Mouse (Mus musculus) forebrain, embryonic 16.5 days (tissue): ENCODE measurements around the gene Runx1. TPM values are rescaled to one million over a fixed set of nuclear protein-coding genes. Genes with fewer than 3 reads are reported as not detected.

Source experiments
- ATAC-seq: fragments of 200-750 bp; cut with Nextera tagmentation; 2 replicates; pipeline ENCODE4 v1.8.0; 2017; ENCODE audit warnings: mild to moderate bottlenecking, moderate library complexity
- H3K27ac ChIP-seq: fragments of 300-500 bp; sonication (generic); 2 replicates; pipeline ENCODE4 v1.5.1; 2014; ENCODE audit warnings: low read length, control low read depth
- H3K27me3 ChIP-seq: fragments of 300-500 bp; sonication (generic); replicated peaks from 2 replicates; pipeline ENCODE4 v1.6.1; 2014; ENCODE audit warnings: low read length; ENCODE audit not compliant: control insufficient read depth, insufficient read depth
- H3K36me3 ChIP-seq: fragments of 300-500 bp; sonication (generic); 2 replicates; pipeline ENCODE4 v1.6.1; 2014; ENCODE audit not compliant: control insufficient read depth, insufficient read depth
- H3K4me1 ChIP-seq: fragments of 300-500 bp; sonication (generic); replicated peaks from 2 replicates; pipeline ENCODE4 v1.6.1; 2014; ENCODE audit warnings: low read length; ENCODE audit not compliant: control insufficient read depth, insufficient read depth
- H3K4me2 ChIP-seq: fragments of 300-500 bp; sonication (generic); 2 replicates; pipeline ENCODE4 v1.6.1; 2014; ENCODE audit warnings: mild to moderate bottlenecking, low read length, control low read depth
- H3K4me3 ChIP-seq: fragments of 300-500 bp; sonication (generic); replicated peaks from 2 replicates; pipeline ENCODE4 v1.5.1; 2014; ENCODE audit warnings: mild to moderate bottlenecking, low read length, control low read depth
- H3K9ac ChIP-seq: fragments of 300-500 bp; sonication (generic); replicated peaks from 2 replicates; pipeline ENCODE4 v1.6.1; 2014; ENCODE audit warnings: low read depth, low read length, control low read depth
- H3K9me3 ChIP-seq: fragments of 300-500 bp; sonication (generic); 2 replicates; pipeline ENCODE4 v1.6.1; 2016; ENCODE audit warnings: low read length; ENCODE audit not compliant: control insufficient read depth
- WGBS: fragments of 180-500 bp; shearing (Covaris S2); extraction: QIAGEN DNeasy Blood & Tissue Kit; methylation state at CpG from one replicate; pipeline ENCODE4 v1.1.7; 2014; 5-methylcytosine and 5-hydroxymethylcytosine counted together
- polyA plus RNA-seq: library from polyadenylated mRNA; unstranded; fragments of >200 nt; fragmentation: Nextera tagmentation; extraction: Ambion mirVana; gene quantifications from 2 replicates; pipeline ENCODE4 v1.2.1, GENCODE M21; 2015

The Runx1 gene
- polyA plus RNA-seq, 1 experiment from 2014 or later, result 0.48 TPM

- Histone ChIP-seq H3K36me3 (no peaks in the 10 kb centered on the region), H3K4me2 (no peak overlapping the region)
- WGBS, result 69% methylated on average over 14 of the region's 14 CpGs
Observed at GRCm38 (mm10) chr16:92821938-92822629, 3.9 kb downstream of the Runx1 start.

GRCm38 (mm10) chr16:92821596-92821937 lies 4.4 kb downstream of the Runx1 start:
- H3K36me3 ChIP-seq, result no peaks in the 10 kb centered on the region
- no peaks in the 10 kb centered on the region for H3K27me3 ChIP-seq
- H3K4me2 ChIP-seq, result no peak overlapping the region
- WGBS, result 79% methylated on average over 5 of the region's 5 CpGs
- H3K9ac ChIP-seq, result no peak overlapping the region
- H3K4me3 ChIP-seq, result no peak overlapping the region
- no peaks in the 10 kb centered on the region for H3K9me3 ChIP-seq
- H3K27ac ChIP-seq, result no peak overlapping the region
- peaks cover 7% of the 10 kb centered on the region for H3K4me1 ChIP-seq
- no peak for ATAC-seq

More at GRCm38 (mm10) chr16:92821938-92822629, 3.9 kb downstream of the Runx1 start:
- ATAC-seq, result no peak
- no peaks in the 10 kb centered on the region for H3K9me3 ChIP-seq
- H3K4me1 ChIP-seq, result peaks cover 7% of the 10 kb centered on the region
- no peak overlapping the region for H3K27ac ChIP-seq
- no peak overlapping the region for H3K9ac ChIP-seq
- no peak overlapping the region for H3K4me3 ChIP-seq
- H3K27me3 ChIP-seq, result no peaks in the 10 kb centered on the region

- no peak overlapping the region for H3K4me3 ChIP-seq
- ATAC-seq, result no peak
- no peaks in the 10 kb centered on the region for H3K27me3 ChIP-seq
- no peaks in the 10 kb centered on the region for H3K36me3 ChIP-seq
- peaks cover 7% of the 10 kb centered on the region for H3K4me1 ChIP-seq
- H3K9me3 ChIP-seq, result no peaks in the 10 kb centered on the region
- H3K9ac ChIP-seq, result no peak overlapping the region
- H3K4me2 ChIP-seq, result no peak overlapping the region
- H3K27ac ChIP-seq, result no peak overlapping the region
- 89% methylated on average over 6 of the region's 6 CpGs for WGBS
Observed at GRCm38 (mm10) chr16:92820451-92820850, 5.5 kb downstream of the Runx1 start.

- Histone ChIP-seq H3K27ac (no peak overlapping the region), H3K4me2 (no peak overlapping the region), H3K4me3 (no peak overlapping the region), H3K9me3 (no peaks in the 10 kb centered on the region), H3K36me3 (no peaks in the 10 kb centered on the region), H3K27me3 (no peaks in the 10 kb centered on the region), H3K9ac (no peak overlapping the region), H3K4me1 (peaks cover 7% of the 10 kb centered on the region)
- 85% methylated on average over 8 of the region's 8 CpGs for WGBS
- ATAC-seq, result no peak
Observed at GRCm38 (mm10) chr16:92818480-92819269, 7.3 kb downstream of the Runx1 start.

GRCm38 (mm10) chr16:92816092-92816491 lies 9.9 kb downstream of the Runx1 start:
- Histone ChIP-seq H3K27ac (no peak overlapping the region), H3K36me3 (no peaks in the 10 kb centered on the region), H3K4me1 (no peaks in the 10 kb centered on the region), H3K4me3 (no peak overlapping the region), H3K9ac (no peak overlapping the region), H3K27me3 (no peaks in the 10 kb centered on the region), H3K9me3 (no peaks in the 10 kb centered on the region), H3K4me2 (no peak overlapping the region)
- no peak; the same call in 1 of the 2 replicates for ATAC-seq
- 64% methylated on average over 7 of the region's 7 CpGs for WGBS

GRCm38 (mm10) chr16:92815195-92815527 lies 10.8 kb downstream of the Runx1 start:
- Histone ChIP-seq H3K9ac (no peak overlapping the region), H3K9me3 (no peaks in the 10 kb centered on the region), H3K4me3 (no peak overlapping the region), H3K27ac (no peak overlapping the region), H3K27me3 (no peaks in the 10 kb centered on the region), H3K4me2 (no peak overlapping the region), H3K4me1 (no peaks in the 10 kb centered on the region), H3K36me3 (no peaks in the 10 kb centered on the region)
- ATAC-seq, result no peak
- 34% methylated on average over 2 of the region's 2 CpGs for WGBS

- no peak overlapping the region for H3K9ac ChIP-seq
- H3K27ac ChIP-seq, result no peak overlapping the region
- H3K36me3 ChIP-seq, result no peaks in the 10 kb centered on the region
- H3K4me1 ChIP-seq, result no peaks in the 10 kb centered on the region
- H3K9me3 ChIP-seq, result no peaks in the 10 kb centered on the region
- H3K27me3 ChIP-seq, result no peaks in the 10 kb centered on the region
- no peak overlapping the region for H3K4me3 ChIP-seq
- H3K4me2 ChIP-seq, result no peak overlapping the region
- ATAC-seq, result no peak
- WGBS, result 64% methylated on average over 5 of the region's 5 CpGs
Observed at GRCm38 (mm10) chr16:92814366-92815194, 11.4 kb downstream of the Runx1 start.

- Histone ChIP-seq H3K27me3 (no peaks in the 10 kb centered on the region), H3K27ac (no peak overlapping the region), H3K4me1 (no peaks in the 10 kb centered on the region), H3K4me3 (no peak overlapping the region), H3K9me3 (no peaks in the 10 kb centered on the region), H3K36me3 (no peaks in the 10 kb centered on the region), H3K9ac (no peak overlapping the region), H3K4me2 (no peak overlapping the region)
- no peak for ATAC-seq
- 82% methylated on average over 3 of the region's 3 CpGs for WGBS
Observed at GRCm38 (mm10) chr16:92812405-92812804, 13.5 kb downstream of the Runx1 start.

GRCm38 (mm10) chr16:92810568-92811240 lies 15.2 kb downstream of the Runx1 start:
- no peak overlapping the region for H3K9ac ChIP-seq
- no peaks in the 10 kb centered on the region for H3K27me3 ChIP-seq
- H3K4me3 ChIP-seq, result no peak overlapping the region
- H3K4me1 ChIP-seq, result no peaks in the 10 kb centered on the region
- no peaks in the 10 kb centered on the region for H3K9me3 ChIP-seq
- no peak overlapping the region for H3K4me2 ChIP-seq
- H3K27ac ChIP-seq, result no peak overlapping the region
- no peak for ATAC-seq
- 87% methylated on average over 8 of the region's 8 CpGs for WGBS
- H3K36me3 ChIP-seq, result no peaks in the 10 kb centered on the region
